Mouse (Mus musculus) bone marrow, adult 2 months (tissue): ENCODE data around the gene Tgfbrap1. TPM values are rescaled to one million over a fixed set of nuclear protein-coding genes. Genes with fewer than 3 reads are reported as not detected.
"Not testable (repeated sequence)": the region's sequence is repeated elsewhere in the genome, so short reads cannot be mapped to it uniquely, and the experiment has no call there.

Experiments
- H3K27ac ChIP-seq: fragments of 200-500 bp; 2 replicates; pipeline ENCODE4 v1.5.1; 2012; ENCODE audit warnings: low read depth, mild to moderate bottlenecking, control low read depth, inconsistent platforms, low read length; ENCODE audit not compliant: control insufficient read depth, poor library complexity, insufficient read depth
- H3K4me1 ChIP-seq: fragments of 200-500 bp; 2 replicates; pipeline ENCODE4 v1.6.1; 2011; ENCODE audit warnings: low read length; ENCODE audit not compliant: control insufficient read depth, insufficient read depth
- H3K4me3 ChIP-seq: fragments of 200-500 bp; replicated peaks from 2 replicates; pipeline ENCODE3; 2011; ENCODE audit warnings: mild to moderate bottlenecking, low read depth, low read length, control low read depth; ENCODE audit not compliant: control insufficient read depth
- CTCF ChIP-seq: fragments of 200-500 bp; IDR thresholded peaks from 2 replicates; pipeline ENCODE4 v1.5.1; 2011; ENCODE audit warnings: low read length, control low read depth; ENCODE audit not compliant: control insufficient read depth, insufficient read depth
- POLR2A ChIP-seq: fragments of 200-500 bp; IDR thresholded peaks from 2 replicates; pipeline ENCODE4 v1.6.1; 2011; ENCODE audit warnings: low read depth, mild to moderate bottlenecking, control low read depth, low read length, borderline replicate concordance; ENCODE audit not compliant: control insufficient read depth
- WGBS: fragments of 180-500 bp; shearing (Covaris S2); methylation state at CpG from one replicate; pipeline ENCODE4 v1.1.7; 2018; 5-methylcytosine and 5-hydroxymethylcytosine counted together
- polyA plus RNA-seq: library from polyadenylated mRNA; stranded (reverse); fragments of >200 nt; gene quantifications from 2 replicates; pipeline ENCODE4 v1.2.4, GENCODE M21; 2011; ENCODE audit warnings: low replicate concordance; ENCODE audit not compliant: missing spikeins, insufficient read depth, insufficient read length

Tgfbrap1 gene
- polyA plus RNA-seq, 1 experiment: 11.2 TPM

- H3K4me3 ChIP-seq: no peak overlapping the region
- TF ChIP-seq CTCF (peak; percentile 90), POLR2A (no peak)
- 55% methylated on average over 8 of the region's 8 CpGs for WGBS
- no peak overlapping the region for H3K27ac ChIP-seq
- no peaks in the 10 kb centered on the region for H3K4me1 ChIP-seq
These were observed 41.3 kb upstream of the Tgfbrap1 start for GRCm38 (mm10) chr1:43139587-43140266.

GRCm38 (mm10) chr1:43138268-43138812, 39.9 kb upstream of the Tgfbrap1 start:
- WGBS: 73% methylated on average over 15 of the region's 15 CpGs
- H3K27ac ChIP-seq: no peak overlapping the region
- H3K4me1 ChIP-seq: no peaks in the 10 kb centered on the region
- TF ChIP-seq CTCF (peak; percentile 33; the same call in 1 of the 2 replicates), POLR2A (no peak)
- no peak overlapping the region for H3K4me3 ChIP-seq

DNA sequence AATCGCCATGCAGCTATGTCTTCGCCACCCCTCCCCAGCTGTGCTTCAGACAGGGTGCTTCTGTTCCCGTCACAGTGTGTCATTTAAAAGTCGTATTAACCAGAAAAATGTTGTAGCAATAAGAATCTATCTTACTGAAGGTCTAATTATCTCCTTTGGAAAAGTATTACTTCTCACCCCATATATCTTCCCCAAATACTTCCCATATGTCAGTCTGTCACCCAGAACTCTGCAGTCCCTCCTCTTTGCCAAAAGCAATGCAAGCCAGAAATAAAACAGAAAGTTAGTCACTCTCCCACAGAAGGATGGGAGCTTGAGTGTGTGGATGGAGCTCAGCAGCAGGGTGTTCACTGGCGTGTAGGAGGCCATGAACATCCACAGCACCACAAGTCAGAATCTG, 38.9 kb upstream of the Tgfbrap1 start:
- TF ChIP-seq POLR2A: no peak
- TF ChIP-seq CTCF: no peak
- 81% methylated on average over 5 of the region's 5 CpGs for WGBS
- H3K27ac ChIP-seq: no peak overlapping the region

DNA sequence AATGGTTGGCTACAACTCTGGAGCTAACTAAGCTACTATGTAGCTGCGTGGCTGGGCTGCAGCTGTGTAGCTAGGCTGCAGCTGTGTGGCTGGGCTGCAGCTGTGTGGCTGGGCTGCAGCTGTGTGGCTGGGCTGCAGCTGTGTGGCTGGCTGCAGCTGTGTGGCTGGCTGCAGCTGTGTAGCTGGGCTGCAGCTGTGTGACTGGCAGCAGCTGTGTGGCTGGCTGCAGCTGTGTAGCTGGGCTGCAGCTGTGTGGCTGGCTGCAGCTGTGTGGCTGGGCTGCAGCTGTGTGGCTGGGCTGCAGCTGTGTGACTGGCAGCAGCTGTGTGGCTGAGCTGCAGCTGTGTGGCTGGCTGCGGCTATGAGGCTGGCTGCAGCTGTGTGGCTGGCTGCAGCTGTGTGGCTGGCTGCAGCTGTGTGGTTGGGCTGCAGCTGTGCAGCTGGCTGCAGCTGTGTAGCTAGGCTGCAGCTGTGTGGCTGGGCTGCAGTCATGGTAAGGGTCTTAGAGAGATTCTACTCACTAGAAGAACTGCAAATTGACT, 38.1 kb upstream of the Tgfbrap1 start:
- H3K4me1 ChIP-seq, H3K4me3 ChIP-seq, H3K27ac ChIP-seq: not testable (repeated sequence)
- WGBS: 76% methylated on average over 2 of the region's 2 CpGs

More for the DNA sequence above, 38.9 kb upstream of the Tgfbrap1 start:
- no peaks in the 10 kb centered on the region; the same call in 1 of the 2 replicates for H3K4me1 ChIP-seq
- H3K4me3 ChIP-seq: no peak overlapping the region

DNA sequence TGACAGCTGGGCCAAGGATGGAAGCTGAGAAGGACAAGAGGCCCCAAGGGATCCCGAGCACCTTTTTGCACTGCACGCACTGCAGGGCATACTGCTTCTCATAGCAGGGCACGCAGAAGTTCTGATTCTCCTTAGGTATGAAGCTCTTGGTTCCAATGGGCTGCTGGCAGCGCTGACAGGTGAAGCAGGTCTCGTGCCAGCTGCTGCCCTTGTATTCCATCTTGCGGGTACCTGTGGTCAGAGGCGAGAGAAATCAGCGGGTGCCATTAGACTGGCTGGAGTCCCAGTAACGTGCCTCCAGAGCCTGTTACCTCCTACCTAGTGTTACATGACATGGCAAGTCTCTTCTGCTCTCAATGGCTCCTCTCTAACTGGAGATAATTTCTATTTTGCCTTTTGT, 33.2 kb upstream of the Tgfbrap1 start:
- H3K27ac ChIP-seq: no peak overlapping the region
- no peak overlapping the region for H3K4me3 ChIP-seq
- WGBS: 86% methylated on average over 9 of the region's 9 CpGs
- TF ChIP-seq CTCF (no peak), POLR2A (no peak)
- H3K4me1 ChIP-seq: no peaks in the 10 kb centered on the region; the same call in 1 of the 2 replicates

DNA sequence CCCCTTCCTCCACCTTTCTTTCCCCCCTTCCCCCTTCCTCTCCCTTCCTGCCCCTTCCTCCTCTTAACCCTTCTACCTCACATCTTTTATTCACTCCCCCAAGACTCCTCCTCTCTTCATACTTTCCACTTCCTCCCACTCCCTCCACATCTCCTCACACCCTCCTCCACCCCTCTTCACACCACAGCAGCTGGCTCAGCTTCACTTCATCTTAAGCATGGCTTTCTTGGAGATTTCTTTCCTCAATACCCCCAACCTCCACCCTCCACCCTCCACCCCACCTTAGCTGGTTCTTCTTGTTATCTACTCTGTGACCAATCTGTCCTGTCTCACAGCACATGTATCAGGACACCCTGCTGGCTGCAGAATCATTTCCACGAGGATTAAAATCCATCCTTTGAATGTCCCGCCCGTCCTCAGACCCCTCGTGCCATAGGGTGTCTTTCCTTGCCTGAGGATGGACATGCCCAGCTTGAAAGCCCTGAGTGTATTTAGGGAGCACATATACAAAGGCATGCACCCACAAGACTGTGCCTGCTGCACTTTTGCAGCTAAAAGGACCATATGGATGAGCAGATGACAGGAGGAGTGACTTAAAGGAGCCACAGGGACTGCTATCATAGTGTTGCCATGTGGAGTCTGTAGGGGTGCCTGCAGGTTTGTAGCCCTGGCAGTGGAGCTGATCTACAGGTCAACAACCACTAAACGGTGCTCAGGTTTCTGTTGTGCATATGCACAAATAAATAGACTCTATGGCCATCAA, 32.0 kb upstream of the Tgfbrap1 start:
- 82% methylated on average over 5 of the region's 5 CpGs for WGBS
- no peak overlapping the region for H3K4me3 ChIP-seq
- TF ChIP-seq CTCF: no peak
- TF ChIP-seq POLR2A: no peak
- no peak overlapping the region for H3K27ac ChIP-seq
- H3K4me1 ChIP-seq: no peaks in the 10 kb centered on the region; the same call in 1 of the 2 replicates

DNA sequence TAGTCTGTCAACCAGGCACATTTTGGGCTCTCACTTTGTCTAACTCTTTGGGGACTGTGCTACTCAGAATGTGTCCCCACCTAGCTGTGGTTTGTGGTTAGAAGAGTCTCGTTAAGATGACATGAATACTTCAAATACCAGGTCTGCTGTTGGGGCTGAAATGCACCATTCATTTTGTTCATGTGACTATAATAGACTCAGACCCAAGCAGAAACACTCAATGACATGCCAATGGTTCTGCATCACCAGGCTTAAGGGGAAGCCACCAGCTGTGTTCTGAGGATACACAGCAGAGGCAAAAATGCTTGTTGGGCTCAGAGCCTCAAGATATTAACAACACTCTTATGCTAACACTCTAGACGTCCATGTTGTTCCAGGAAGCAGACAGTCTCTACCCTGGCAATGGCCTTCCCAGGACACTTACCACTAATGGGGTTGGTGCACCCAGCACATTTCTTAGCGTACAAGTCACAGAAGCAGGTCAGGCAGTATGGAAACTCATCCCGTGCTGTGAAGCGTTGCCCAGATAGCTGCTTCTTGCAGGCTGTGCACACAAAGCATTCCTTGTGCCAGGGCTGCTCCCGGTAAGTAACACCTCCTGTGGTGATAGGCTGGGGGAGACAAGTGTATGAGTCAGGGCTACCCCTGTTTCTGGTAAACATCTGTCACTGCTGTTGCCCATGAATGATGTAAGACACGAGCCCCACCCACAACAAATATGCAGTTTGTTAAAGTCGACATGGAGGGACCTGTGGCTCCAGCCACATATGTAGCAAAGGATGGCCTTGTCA, 29.6 kb upstream of the Tgfbrap1 start:
- WGBS: 70% methylated on average over 8 of the region's 8 CpGs
- Histone ChIP-seq H3K4me3 (no peak overlapping the region), H3K27ac (no peak overlapping the region), H3K4me1 (no peaks in the 10 kb centered on the region; the same call in 1 of the 2 replicates)
- TF ChIP-seq CTCF (no peak), POLR2A (no peak)

GRCm38 (mm10) chr1:43127196-43127595, 28.8 kb upstream of the Tgfbrap1 start:
- Histone ChIP-seq H3K27ac (no peak overlapping the region), H3K4me3 (no peak overlapping the region), H3K4me1 (no peaks in the 10 kb centered on the region)
- no peak for TF ChIP-seq POLR2A
- no peak for TF ChIP-seq CTCF
